Mouse (Mus musculus) liver, adult 2 months (tissue): ENCODE measurements around the gene Notch2. TPM values are rescaled to one million over a fixed set of nuclear protein-coding genes. Genes with fewer than 3 reads are reported as not detected.

ENCODE experiments used
- DNase-seq: peaks from one replicate; pipeline ENCODE4 v3.0.0-alpha.2; 2011; ENCODE audit warnings: low read depth, low spot score; ENCODE audit errors: extremely low read depth
- H3K27ac ChIP-seq: fragments of 200-500 bp; replicated peaks from 2 replicates; pipeline ENCODE4 v1.5.1; 2012; ENCODE audit warnings: low read depth, mild to moderate bottlenecking, control low read depth, inconsistent platforms, low read length; ENCODE audit not compliant: insufficient read depth
- H3K27me3 ChIP-seq: fragments of 200-500 bp; 2 replicates; pipeline ENCODE4 v1.6.1; 2012; ENCODE audit warnings: mild to moderate bottlenecking, moderate library complexity, low read length, inconsistent platforms; ENCODE audit not compliant: control insufficient read depth, insufficient read depth
- H3K36me3 ChIP-seq: fragments of 200-500 bp; 2 replicates; pipeline ENCODE4 v1.6.1; 2012; ENCODE audit warnings: low read length, inconsistent platforms; ENCODE audit not compliant: control insufficient read depth, insufficient read depth
- H3K4me1 ChIP-seq: fragments of 200-500 bp; 2 replicates; pipeline ENCODE4 v1.6.1; 2011; ENCODE audit warnings: low read length; ENCODE audit not compliant: control insufficient read depth, insufficient read depth
- H3K4me3 ChIP-seq: fragments of 200-500 bp; 2 replicates; pipeline ENCODE4 v1.5.1; 2011; ENCODE audit warnings: low read depth, mild to moderate bottlenecking, control low read depth, low read length, moderate library complexity; ENCODE audit not compliant: insufficient read depth
- H3K79me2 ChIP-seq: fragments of 200-500 bp; 2 replicates; pipeline ENCODE4 v1.6.1; 2012; ENCODE audit warnings: inconsistent platforms, mild to moderate bottlenecking, low read length, moderate library complexity; ENCODE audit not compliant: control insufficient read depth, insufficient read depth
- H3K9ac ChIP-seq: fragments of 200-500 bp; 2 replicates; pipeline ENCODE4 v1.6.1; 2012; ENCODE audit warnings: low read depth, mild to moderate bottlenecking, control low read depth, inconsistent platforms, low read length
- CTCF ChIP-seq: fragments of 200-500 bp; IDR thresholded peaks from 2 replicates; pipeline ENCODE4 v1.5.1; 2011; ENCODE audit warnings: low read depth, low read length, control low read depth
- POLR2A ChIP-seq: fragments of 200-500 bp; IDR thresholded peaks from 2 replicates; pipeline ENCODE4 v1.6.1; 2011; ENCODE audit warnings: low read length, control low read depth; ENCODE audit not compliant: insufficient read depth; ENCODE audit errors: extremely low read depth
- WGBS: fragments of 180-500 bp; shearing (Covaris S2); methylation state at CpG from one replicate; pipeline ENCODE4 v1.1.7; 2018; 5-methylcytosine and 5-hydroxymethylcytosine counted together
- polyA plus RNA-seq: library from polyadenylated mRNA; depleted of rRNA; stranded (reverse); fragments of >200 nt; gene quantifications from 2 replicates; pipeline ENCODE4 v1.2.3, GENCODE M21; 2012
- total RNA-seq: library from RNA; depleted of rRNA; stranded (reverse); fragments of >200 nt; gene quantifications from 2 replicates; pipeline ENCODE4 v1.2.3, GENCODE M21; 2014

The Notch2 gene
- total and polyA plus RNA-seq, 2 experiments = 12.5 to 16.0 TPM

DNA sequence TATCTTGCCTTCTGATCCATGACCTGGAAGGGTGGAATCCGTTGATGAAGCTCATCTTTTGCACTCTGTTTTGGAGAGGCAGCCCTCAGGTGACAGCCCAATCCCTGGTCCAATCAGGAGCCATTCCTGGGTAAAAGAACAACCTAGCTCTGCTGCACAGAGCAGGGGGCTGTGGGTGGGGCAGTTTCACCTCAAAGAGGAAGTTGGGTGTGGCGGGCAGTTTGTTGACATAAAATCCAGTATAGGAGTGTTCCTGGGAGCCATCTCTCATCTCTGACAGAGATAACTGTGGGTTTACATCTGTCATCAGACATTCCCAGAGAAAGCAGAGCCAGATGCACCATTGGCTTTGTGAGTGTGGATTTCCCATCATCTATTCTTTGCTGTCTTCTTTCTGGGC is 34.6 kb upstream of the Notch2 start:
- Histone ChIP-seq H3K9ac (no peak overlapping the region), H3K4me1 (no peaks in the 10 kb centered on the region), H3K79me2 (no peaks in the 10 kb centered on the region), H3K27ac (no peak overlapping the region), H3K4me3 (no peak overlapping the region), H3K36me3 (no peaks in the 10 kb centered on the region), H3K27me3 (no peaks in the 10 kb centered on the region)
- TF ChIP-seq POLR2A = no peak
- TF ChIP-seq CTCF = no peak
- 91% methylated on average over 2 of the region's 2 CpGs for WGBS
- DNase-seq = no peak

DNA sequence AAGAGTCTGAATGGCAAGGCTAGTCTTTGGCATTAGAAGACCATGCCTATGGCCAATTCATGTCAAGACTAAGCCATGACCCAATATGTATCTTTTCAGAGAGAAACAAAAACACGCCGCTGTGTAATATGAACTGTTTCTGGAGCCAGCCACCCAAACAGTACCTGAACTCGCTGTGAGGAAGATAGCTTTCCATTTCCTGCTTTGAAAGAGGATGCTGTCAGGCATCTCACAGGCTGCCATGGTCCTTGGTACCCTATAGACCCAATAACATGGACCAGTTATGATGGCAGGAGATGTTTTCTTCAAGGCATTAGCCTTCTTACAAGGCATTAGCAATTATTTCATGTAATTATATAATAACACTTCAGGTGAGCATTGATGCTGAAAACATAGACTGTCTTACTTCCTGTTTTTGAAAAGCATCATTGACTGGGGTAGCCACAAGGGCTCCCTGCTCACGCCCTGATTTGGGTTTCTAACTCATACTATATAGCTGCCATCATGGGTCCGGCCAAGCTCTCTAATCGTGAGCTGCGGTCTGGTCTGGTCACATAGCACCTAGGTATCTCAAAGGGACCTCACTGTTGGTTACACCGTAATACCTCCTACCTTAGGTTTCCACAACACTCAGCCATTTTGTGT is 32.5 kb upstream of the Notch2 start:
- Histone ChIP-seq H3K4me3 (no peak overlapping the region), H3K36me3 (no peaks in the 10 kb centered on the region), H3K9ac (no peak overlapping the region), H3K4me1 (peaks cover 2% of the 10 kb centered on the region; the same call in 1 of the 2 replicates), H3K27ac (no peak overlapping the region), H3K79me2 (no peaks in the 10 kb centered on the region), H3K27me3 (no peaks in the 10 kb centered on the region)
- TF ChIP-seq CTCF = no peak
- TF ChIP-seq POLR2A = no peak
- WGBS = 90% methylated on average over 8 of the region's 8 CpGs
- no peak for DNase-seq

DNA sequence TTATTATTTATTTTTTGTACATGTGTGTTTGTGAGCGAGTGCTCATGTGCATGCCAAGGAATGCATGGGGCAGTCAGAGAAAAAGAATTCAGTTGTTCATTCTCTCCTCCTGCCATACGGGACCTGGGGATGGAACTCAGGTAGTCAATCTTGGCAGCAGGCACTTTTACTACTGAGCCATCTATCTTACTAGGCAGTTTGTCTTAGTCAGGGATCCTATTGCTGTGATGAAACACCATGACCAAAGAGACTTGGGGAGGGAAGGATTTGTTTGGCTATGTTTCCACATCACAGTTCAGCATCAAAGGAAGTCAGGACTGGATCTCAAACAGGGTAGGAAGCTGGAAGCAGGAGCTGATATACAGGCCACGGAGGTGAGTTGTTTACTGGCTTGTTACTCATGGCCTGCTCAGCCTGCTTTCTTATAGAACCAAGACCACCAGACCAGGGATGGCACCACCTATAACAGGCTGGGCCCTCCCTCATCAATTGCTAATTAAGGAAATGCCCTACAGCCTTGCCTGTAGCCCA is 31.9 kb upstream of the Notch2 start:
- H3K27me3 ChIP-seq = no peaks in the 10 kb centered on the region
- WGBS = 69% methylated on average over 3 of the region's 3 CpGs
- H3K27ac ChIP-seq = no peak overlapping the region
- H3K36me3 ChIP-seq = no peaks in the 10 kb centered on the region
- H3K4me1 ChIP-seq = peaks cover 2% of the 10 kb centered on the region; the same call in 1 of the 2 replicates
- TF ChIP-seq CTCF = no peak
- no peak for TF ChIP-seq POLR2A
- H3K79me2 ChIP-seq = no peaks in the 10 kb centered on the region
- H3K9ac ChIP-seq = no peak overlapping the region
- no peak overlapping the region for H3K4me3 ChIP-seq
- DNase-seq = no peak

DNA sequence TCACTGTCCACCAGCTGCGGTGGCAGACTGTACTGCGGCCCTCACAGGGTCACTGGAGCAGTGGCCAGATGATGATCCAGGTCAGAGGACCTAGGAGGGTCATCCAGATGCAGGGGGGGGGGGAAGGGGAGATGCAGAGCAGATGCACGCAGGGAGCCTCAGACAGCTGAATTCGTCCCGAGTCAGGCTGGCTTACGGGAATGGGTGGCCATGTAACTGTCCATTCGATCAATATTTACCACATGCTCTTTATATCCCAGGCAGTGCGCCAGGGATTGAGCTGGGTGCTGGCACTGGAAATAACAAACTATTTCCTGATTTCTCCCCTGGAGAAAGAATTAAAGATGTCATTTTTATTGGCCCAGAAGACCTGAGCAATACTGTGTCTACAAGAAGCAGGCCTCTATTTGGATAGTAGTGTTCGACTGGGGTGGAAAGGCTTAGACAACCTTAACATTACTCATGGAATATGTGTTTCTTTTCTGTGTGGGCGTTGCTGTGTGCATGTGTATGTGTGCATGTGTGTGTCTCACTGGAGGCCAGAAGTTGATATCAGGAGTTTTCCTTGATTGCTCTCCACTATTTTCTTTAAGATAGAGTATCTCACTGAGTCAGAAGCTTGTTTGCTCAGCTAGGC is 28.3 kb upstream of the Notch2 start:
- Histone ChIP-seq H3K4me3 (no peak overlapping the region), H3K36me3 (no peaks in the 10 kb centered on the region), H3K9ac (no peak overlapping the region), H3K27me3 (no peaks in the 10 kb centered on the region), H3K79me2 (no peaks in the 10 kb centered on the region), H3K4me1 (peaks cover 9% of the 10 kb centered on the region), H3K27ac (no peak overlapping the region)
- peak; percentile 63 for DNase-seq
- TF ChIP-seq POLR2A (no peak), CTCF (no peak)
- WGBS = 21% methylated on average over 10 of the region's 10 CpGs

DNA sequence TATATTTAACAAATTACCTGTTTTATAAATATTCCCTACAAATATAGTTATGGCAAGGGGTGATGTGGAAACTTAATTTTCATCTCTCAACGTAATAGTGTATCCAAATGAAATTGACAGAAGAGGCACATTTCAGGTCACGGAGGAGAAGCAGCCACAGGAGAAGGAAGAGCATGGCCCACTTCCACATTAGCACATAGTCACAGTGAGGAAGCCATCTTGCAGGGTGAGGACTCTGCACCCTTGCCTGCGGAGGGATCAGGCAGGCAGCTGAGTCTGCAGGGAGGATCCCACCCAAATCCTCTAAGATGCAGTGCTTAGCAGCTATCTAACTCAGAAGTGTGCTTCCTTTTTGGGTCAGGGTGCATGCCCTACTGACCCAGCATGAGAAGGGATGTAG is 27.6 kb upstream of the Notch2 start:
- 81% methylated on average over 3 of the region's 3 CpGs for WGBS
- no peak for DNase-seq
- no peaks in the 10 kb centered on the region for H3K79me2 ChIP-seq
- H3K27ac ChIP-seq = no peak overlapping the region
- H3K4me3 ChIP-seq = no peak overlapping the region
- H3K9ac ChIP-seq = no peak overlapping the region
- peaks cover 9% of the 10 kb centered on the region for H3K4me1 ChIP-seq
- H3K27me3 ChIP-seq = no peaks in the 10 kb centered on the region
- no peaks in the 10 kb centered on the region for H3K36me3 ChIP-seq
- no peak for TF ChIP-seq CTCF
- TF ChIP-seq POLR2A = no peak

DNA sequence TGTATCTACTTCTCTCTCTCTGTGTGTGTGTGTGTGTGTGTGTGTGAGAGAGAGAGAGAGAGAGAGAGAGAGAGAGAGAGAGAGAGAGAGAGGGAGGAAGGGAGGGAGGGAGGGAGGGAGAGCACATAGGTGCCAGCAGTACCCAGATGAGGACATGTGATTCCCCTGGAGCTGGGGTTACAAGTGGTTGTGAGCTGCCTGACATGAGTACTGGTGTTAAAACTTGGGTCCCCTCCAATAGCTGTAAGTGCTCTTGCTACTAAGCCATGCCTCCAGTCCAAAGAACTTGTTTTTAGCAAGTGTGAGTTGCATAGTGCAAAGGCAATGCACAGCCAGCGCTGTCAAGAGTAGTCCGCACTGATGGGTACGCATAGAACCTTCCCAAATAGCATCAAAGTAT is 26.2 kb upstream of the Notch2 start:
- no peaks in the 10 kb centered on the region for H3K27me3 ChIP-seq
- DNase-seq = no peak
- H3K4me1 ChIP-seq = peaks cover 9% of the 10 kb centered on the region
- no peak overlapping the region for H3K27ac ChIP-seq
- H3K36me3 ChIP-seq = no peaks in the 10 kb centered on the region
- WGBS = 92% methylated on average over 3 of the region's 3 CpGs
- TF ChIP-seq CTCF = no peak
- no peak for TF ChIP-seq POLR2A
- H3K79me2 ChIP-seq = no peaks in the 10 kb centered on the region
- no peak overlapping the region for H3K9ac ChIP-seq
- no peak overlapping the region for H3K4me3 ChIP-seq
